Mouse (Mus musculus): ENCODE results near the gene Cwc25.

DNA sequence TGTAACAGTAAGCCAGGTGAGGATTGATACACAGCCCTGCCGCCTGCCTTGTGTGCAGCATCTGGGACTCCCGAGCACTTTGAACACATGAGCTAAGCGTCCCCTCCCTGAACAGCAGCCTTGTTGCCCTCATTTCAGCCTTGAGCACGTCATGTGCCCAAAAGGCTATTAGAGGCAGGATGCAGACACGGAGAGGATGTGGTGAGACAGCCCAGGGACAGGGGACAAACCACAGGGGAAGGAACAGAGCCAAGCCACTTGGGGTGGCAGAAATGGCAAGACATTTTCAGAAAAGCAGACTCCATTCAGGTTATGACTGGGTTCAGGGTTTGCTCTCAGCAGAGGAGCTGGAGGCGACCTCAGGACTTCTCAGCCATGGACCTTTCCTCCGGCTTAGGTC lies 38.0 kb downstream of the Cwc25 start:
- TF ChIP-seq EP300 (IDR thresholded peaks at IDR 0.05; ENCODE audit: low read depth) (no peak), CTCF (IDR thresholded peaks at IDR 0.05; ENCODE audit: low read depth) (no peak)

Measured in liver, embryonic 14.5 days (tissue).